Mouse (Mus musculus): ENCODE measurements at regions not wholly inside any gene's neighbourhood (a gene's known extent, or its start where the extent isn't known, plus 50 kb on each side); places are given as distances from the start of the nearest gene placed in this dataset.

GRCm38 (mm10) chr6:84383141-84383540 is 210.6 kb downstream of the Cyp26b1 start:
- no peak for DNase-seq

DNA sequence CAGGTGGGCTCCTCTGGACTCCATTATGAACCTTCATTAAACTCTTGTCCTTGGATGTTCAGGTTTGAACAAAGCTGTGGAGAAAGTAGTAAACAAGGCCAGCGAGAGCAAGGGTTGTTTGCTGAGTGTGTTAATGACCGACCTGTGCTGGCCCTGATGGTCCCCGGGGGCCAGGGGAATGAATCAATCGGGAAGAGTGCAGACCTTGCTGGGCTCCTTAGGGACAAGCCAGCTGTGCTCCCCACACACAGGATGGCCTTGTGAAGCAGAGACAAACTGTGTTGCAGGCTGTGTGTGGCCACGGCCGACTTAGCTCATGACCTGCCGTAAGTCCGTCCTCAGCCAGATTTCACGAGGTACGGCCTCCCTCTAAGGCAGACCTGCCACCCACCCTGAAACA is 212.1 kb downstream of the Cyp26b1 start:
- no peak for DNase-seq

GRCm38 (mm10) chr6:84376666-84377065 is 217.0 kb downstream of the Cyp26b1 start:
- DNase-seq = no peak

DNA sequence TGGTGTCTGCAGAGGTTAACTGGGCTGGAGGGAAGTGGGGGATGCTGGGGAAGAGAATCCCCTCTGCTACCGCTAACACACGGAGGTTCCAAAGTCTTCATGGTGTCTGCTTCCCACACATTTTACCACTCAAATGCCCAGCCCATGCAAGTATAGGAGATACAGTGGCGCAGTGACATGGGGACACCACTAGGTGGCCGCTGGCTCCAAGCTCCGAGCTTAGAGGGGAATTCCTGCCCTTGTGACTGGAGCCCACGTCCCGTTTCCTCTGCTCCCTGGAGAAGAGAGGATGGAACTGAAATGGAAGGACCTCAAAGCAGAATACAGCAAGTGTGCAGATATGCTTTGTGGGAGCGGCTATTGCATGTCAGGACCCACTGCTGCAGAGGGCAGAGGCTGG is 218.2 kb downstream of the Cyp26b1 start:
- DNase-seq = peak; percentile 33

DNA sequence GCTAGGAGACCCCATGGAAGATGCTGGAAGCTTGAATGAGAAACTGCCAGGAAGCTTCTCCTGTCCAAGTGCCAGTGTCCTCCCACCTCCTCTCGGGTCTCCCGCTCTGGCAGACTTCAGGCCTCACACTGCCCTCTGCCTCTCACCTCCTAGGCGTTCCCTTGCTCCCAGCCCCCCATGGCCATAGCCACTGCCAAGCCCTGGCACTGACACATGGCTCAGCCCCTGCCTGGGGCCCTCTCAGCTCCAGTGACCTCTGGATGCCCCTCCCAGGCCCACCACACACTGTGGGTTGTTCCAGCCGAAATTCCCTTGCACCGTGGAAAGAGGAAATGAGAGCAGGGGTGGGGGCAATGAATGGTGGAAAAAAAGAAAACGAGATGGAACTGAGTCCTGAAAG is 227.3 kb downstream of the Cyp26b1 start:
- no peak for DNase-seq

- no peak for DNase-seq
Measured at GRCm38 (mm10) chr6:84365914-84366313, 227.8 kb downstream of the Cyp26b1 start.

DNA sequence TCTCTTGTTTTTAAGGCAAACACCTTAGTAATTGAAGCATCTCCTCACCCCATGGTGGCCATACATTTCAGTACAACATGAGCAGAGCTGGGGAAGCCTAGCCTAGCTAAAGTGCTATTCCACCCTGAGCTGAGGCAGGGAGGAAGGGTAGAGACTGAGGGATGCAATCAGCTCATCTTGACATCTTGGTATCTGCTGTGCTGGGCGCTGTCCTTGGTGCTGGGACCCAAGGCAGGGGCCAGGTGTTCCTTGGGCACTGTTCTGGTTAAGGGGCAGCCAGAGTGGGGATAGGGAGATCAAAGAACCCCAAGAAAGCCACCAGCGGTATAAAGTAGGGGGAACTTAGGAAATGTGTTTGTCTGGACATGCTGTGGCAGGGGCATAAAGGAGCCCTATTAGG is 228.7 kb downstream of the Cyp26b1 start:
- DNase-seq = no peak

DNA sequence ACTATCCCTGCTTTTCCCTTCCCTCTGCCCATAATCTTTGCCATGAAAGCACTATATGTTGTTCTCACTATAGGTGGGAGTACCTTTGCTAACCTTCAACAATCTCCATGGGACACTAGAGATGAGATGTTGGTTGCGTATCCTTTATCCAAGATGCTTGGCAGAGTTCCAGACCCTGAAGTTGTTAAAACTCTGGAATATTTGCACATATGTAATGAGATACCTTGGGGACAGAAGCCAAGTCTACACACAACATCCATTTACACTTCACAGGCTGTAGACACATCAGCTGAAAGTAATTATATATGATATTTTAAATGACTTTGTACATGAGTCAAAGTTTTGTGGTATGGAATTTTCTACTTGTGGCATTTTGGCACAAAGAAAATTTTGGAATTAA is 231.4 kb downstream of the Cyp26b1 start:
- DNase-seq = no peak

GRCm38 (mm10) chr6:84357911-84358310 is 235.8 kb downstream of the Cyp26b1 start:
- no peak for DNase-seq

DNA sequence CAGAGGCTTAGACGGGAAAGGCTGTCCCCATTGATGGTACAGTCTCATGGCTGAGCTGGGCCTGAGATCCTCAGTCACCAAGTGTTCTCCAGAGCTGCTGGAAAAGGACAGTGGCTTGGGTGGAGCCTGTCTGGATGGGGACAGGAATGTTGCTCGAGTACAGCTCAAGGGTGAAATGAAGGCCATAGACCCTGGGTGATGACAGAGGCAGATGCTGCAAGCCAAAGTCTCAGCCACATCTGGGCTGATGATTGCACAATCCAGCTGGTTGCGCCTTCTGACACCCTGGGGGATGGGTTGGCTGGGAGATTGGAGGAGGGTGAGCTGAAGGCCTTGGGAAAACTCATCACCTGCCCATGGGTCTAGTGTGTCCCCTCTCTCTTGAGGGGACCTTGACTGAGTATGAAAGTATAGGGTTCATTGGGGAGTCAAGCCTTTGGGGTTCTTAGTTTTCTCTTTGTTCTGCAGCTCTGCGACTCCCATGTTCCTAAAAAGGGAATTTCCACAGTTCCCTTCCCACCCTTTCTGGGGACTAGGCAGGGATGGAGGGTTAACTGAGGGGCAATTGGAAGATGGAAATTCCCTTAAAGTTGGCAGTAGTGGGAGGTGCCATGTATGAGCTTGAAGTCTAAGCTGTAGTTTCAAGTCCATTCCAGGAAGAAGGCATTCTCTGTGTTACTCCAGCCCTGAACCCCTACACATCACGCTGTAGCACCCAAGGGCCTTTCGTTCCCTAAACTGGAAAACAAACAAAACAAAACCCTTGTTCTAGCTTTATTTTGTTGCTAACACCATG is 240.1 kb downstream of the Cyp26b1 start:
- no peak for DNase-seq

DNA sequence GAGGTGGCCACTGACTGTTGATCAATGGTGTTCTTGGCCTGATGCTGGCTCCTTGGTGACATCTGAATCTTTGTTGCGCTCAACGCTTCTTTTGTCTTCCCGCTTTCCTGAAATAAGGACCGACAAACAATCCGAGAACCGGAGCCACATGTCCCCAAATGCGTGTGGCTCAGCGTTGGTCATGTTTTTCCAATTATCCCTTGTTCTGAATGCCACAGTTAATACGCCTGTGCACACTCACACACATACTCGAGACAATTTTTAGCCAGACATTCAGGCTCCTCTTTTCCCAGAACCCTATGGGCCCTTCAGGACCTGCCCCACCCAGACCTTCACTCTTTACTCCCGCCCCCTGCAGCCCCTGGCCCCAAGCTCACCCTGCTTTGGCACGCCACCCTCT is 248.8 kb downstream of the Cyp26b1 start:
- DNase-seq = no peak

DNA sequence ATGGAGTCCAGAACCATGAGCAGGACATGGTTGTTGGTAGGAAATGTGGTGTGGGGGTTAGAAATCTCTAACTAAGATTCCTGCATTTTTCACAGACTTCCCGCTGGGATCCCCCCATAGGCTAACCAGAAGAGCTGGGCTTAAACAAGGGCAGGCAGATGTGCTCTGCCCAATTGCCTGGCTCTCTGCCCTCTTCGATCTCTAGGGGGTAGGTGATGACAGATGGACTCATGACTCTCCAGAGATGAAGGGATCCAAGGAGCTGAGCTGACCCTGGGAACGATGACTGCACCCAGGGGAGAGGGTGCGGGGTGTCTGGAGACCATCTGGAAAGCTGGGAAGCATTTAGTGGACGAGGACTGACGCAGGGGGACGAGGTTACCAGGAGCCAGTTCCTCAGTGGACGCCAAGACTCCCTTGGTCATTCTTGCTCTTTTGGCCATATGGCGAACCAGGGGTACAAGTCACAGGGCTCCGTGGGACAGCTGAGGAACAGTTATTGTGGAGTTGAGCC is 260.0 kb downstream of the Cyp26b1 start:
- DNase-seq = no peak

DNA sequence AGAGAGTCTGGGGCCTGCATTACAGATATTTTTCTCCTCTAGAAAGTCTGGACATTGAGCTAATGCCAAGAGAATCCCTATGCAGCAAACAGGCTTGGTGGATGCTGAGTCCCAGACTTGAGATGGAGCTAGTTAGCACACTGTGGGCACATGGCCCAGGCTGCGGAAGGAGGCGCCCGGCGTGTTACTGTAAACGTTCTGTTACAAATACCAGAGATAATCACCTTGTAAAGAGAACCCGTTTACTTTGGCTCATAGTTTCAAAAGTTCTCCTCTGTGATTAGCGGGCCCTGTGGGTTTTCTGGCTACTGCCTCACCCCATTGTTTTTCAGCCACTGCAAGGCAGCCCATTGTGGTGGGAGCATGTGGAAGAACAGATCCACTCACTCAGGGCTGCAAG is 264.6 kb downstream of the Cyp26b1 start:
- no peak for DNase-seq

DNA sequence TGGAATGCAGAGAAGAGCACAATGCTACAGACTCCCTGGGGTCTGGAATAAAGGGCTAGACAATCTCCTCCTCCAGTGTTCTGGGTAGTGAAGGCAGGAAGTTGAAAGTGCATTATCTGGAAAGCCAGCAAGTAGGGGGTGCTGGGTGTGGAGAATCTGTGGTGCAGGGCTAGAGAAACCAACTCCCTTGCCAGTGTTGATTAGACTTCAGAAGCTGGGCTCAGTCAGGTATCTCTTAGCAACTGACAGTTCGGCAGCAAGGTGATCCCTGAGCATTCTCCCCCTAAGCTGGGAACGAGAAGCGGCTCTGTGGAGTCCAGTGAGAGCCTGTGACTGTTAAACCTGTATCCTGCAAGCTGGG is 265.7 kb downstream of the Cyp26b1 start:
- DNase-seq = no peak

GRCm38 (mm10) chr6:84327306-84328029 is 266.2 kb downstream of the Cyp26b1 start:
- no peak for DNase-seq

- no peak for DNase-seq
Measured at GRCm38 (mm10) chr6:84325384-84326114, 268.2 kb downstream of the Cyp26b1 start.

DNA sequence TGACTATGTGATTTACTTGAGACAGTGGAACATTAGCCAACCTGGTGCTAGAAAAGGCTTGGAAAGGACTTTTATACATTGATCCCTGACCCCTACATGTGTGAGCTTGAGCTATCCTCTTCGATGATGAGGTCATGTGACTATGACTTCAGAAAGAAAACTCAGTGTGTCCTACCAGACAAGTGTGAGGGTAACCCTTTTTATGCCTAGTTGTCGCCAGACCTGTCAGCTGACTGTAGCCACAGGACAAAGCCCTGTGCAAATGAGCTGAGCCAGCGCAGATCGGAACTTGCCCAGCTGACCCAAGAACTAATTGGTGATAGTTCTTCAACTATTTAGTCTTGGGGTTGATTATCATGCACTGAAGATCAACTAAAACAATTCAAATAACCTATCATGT is 269.5 kb downstream of the Cyp26b1 start:
- no peak for DNase-seq

DNA sequence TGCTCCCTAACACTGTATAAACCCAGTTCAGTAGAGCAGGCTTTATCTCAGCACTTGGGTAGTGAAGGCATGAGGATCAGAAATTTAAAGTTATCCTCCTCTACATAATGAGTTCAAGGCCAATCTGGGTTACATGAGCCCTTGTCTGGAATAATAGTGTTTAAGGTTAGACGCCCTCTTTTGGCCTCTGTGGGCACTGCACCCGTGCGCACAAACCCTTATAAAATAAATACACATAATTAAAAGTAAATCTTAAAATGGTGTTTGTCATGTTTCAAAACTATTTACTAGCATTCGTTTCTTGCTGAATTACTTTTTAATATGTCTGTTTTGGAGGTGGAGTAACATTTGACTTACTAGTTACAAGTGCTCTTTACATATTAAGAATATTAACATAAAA is 271.2 kb downstream of the Cyp26b1 start:
- DNase-seq = no peak

GRCm38 (mm10) chr6:84320586-84320985 is 273.1 kb downstream of the Cyp26b1 start:
- no peak for DNase-seq

DNA sequence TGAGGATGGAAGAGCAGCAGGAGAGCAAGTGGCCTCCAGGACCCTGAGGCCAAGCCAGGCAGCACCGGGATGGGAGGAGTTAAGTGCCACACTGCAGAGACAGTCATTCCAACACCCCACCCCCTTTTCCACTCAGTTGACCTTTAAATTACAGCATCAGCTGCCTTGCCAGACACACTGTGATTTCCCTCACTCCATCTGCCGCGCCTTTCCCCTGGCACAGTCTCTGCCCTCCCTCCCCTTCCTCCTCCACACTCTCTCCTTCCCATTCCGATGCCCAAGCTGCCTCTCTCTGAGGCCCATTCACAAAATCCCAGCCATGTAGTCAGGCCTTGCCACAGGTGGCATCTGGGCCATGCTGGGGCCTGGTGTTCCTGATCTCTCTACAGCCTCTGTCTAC is 274.9 kb downstream of the Cyp26b1 start:
- no peak for DNase-seq

- DNase-seq = peak; percentile 28
Measured at GRCm38 (mm10) chr6:84317026-84317425, 276.7 kb downstream of the Cyp26b1 start.

- DNase-seq = no peak
Measured at GRCm38 (mm10) chr6:84315175-84315912, 278.4 kb downstream of the Cyp26b1 start.

DNA sequence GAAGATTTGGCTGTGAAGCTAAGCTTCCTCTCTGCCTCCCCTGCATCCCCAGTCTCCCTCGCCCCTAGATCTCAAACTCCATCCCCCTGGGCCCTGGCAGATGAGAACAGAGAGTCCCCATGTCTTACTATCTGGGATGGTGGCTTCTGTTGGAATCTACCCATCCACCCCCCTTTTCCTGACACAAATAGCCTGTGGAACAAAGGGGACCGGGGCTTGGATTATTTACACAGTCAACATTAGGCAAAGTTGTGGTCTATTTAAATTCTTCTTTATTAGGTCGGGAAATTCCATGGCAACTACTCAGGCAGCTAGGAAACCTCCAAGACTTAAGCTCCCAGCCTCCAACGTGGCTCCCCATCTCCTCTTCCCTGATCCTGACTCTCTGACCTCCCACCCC is 279.9 kb downstream of the Cyp26b1 start:
- no peak for DNase-seq
